9 mouse cellular contexts compared by ENCODE assay signal in the genomic region with DNA sequence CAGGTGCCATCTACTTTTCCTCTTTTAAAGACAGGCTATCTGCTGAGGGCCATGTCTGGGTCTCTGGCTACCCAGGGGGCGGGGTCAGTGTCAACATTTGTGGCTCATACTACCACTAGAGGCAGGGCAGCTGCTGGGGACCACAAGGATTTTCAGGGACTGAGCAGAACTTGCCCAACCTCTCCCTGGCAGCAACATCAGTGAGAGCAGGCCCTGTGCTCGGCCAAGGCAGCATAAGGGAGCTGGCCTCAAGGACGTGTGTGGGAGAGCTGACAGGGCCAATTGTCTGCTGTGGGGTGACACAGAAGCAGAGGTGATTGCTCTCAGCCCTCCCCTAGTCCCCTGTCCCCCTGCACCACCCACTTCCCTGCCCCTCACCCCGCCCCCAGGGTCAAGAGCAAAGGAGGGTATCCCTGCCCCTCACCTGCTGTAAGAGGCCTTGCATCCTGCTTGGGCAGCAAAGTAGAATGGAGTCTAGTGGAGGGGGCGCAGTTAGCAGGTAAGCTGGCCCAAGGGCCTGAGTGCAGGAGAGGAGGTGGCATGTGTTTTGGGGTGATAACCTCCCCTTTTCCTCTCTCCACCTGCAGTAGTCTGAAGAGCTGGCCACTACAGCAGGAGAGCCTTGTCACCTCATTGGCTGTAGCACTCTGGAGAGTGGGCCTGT. TPM values are rescaled to one million over a fixed set of nuclear protein-coding genes. Genes with fewer than 3 reads are reported as not detected.
DNase-seq lines count a peak whose midpoint lies in the region; ATAC-seq and TF ChIP-seq lines count a peak whose summit lies in the region.
"Had no signal": no experiment of that assay in that cellular context is flagged by ENCODE, and none has a peak within 500 bp of the region (broad histone marks: within the 10 kb centered on the region; RNA-seq: fewer than 3 reads in every experiment).

No protein-coding gene starts in this region.

- ATAC-seq in heart, embryonic 11.5 days (replicated peaks; ENCODE audit: insufficient number of reproducible peaks, low FRiP score, low TSS enrichment) = no peak
- ATAC-seq in intestine, embryonic 16.5 days = peak; percentile 70
- ATAC-seq in stomach, postnatal 0 days (ENCODE audit: low FRiP score, low TSS enrichment) = peak; percentile 69

- H3K4me2 ChIP-seq in heart, embryonic 11.5 days = no peak overlapping the region
- no peak overlapping the region for H3K4me2 ChIP-seq in intestine, embryonic 16.5 days (ENCODE audit: low read depth, low read length)
- H3K4me2 ChIP-seq in stomach, postnatal 0 days (replicated peaks; ENCODE audit: low read depth) = no peak overlapping the region
- H3K4me2 ChIP-seq: liver, embryonic 15.5 days had no signal

- DNase-seq in heart, adult 11 months = peak; percentile 94
- DNase-seq in ovary, adult 18-20 months (ENCODE audit: low spot score) = peak; percentile 35
- no peak for DNase-seq in ovary, postnatal 14 days (ENCODE audit: low spot score)
- DNase-seq in stomach, postnatal 0 days (ENCODE audit: low spot score) = peak; percentile 54
- no peak for DNase-seq in left cerebral cortex, postnatal 10 days (ENCODE audit: extremely low spot score in 1 of 2, low spot score in 2 of 2)
- DNase-seq in embryo, embryonic 10 days (ENCODE audit: low spot score) = no peak

- H3K27me3 ChIP-seq in heart, embryonic 11.5 days (ENCODE audit: control insufficient read depth, insufficient read depth, low read length) = no peaks in the 10 kb centered on the region
- H3K27me3 ChIP-seq in intestine, embryonic 16.5 days (replicated peaks; ENCODE audit: control insufficient read depth, insufficient read depth, low read length) = no peaks in the 10 kb centered on the region
- no peaks in the 10 kb centered on the region for H3K27me3 ChIP-seq in stomach, postnatal 0 days (ENCODE audit: control insufficient read depth, insufficient read depth, low read length)
- H3K27me3 ChIP-seq: liver, embryonic 15.5 days had no signal

- intact Hi-C loops in left cerebral cortex, postnatal 10 days (cut with DNase I) = no loop called here

- no peak for TF ChIP-seq EP300 in stomach, postnatal 0 days (optimal IDR thresholded peaks at IDR 0.05)

- H3K27ac ChIP-seq in heart, embryonic 11.5 days (ENCODE audit: low read depth, low read length) = no peak overlapping the region
- no peak overlapping the region for H3K27ac ChIP-seq in intestine, embryonic 16.5 days (ENCODE audit: low read length)
- H3K27ac ChIP-seq in stomach, postnatal 0 days (replicated peaks) = no peak overlapping the region
- H3K27ac ChIP-seq: liver, embryonic 15.5 days had no signal

- H3K4me3 ChIP-seq in heart, embryonic 11.5 days (ENCODE audit: low read depth, low read length) = no peak overlapping the region
- H3K4me3 ChIP-seq in intestine, embryonic 16.5 days (ENCODE audit: low read length) = no peak overlapping the region
- no peak overlapping the region for H3K4me3 ChIP-seq in stomach, postnatal 0 days (ENCODE audit: low read depth, low read length)
- H3K4me3 ChIP-seq: liver, embryonic 15.5 days had no signal

- no peaks in the 10 kb centered on the region for H3K36me3 ChIP-seq in heart, embryonic 11.5 days (ENCODE audit: control insufficient read depth, insufficient read depth, low read length)
- H3K36me3 ChIP-seq in intestine, embryonic 16.5 days (ENCODE audit: control insufficient read depth, insufficient read depth, low read length) = no peaks in the 10 kb centered on the region
- H3K36me3 ChIP-seq in stomach, postnatal 0 days (ENCODE audit: control insufficient read depth, insufficient read depth, low read length) = no peaks in the 10 kb centered on the region
- H3K36me3 ChIP-seq: liver, embryonic 15.5 days had no signal

- no peak overlapping the region for H3K9ac ChIP-seq in heart, embryonic 11.5 days (ENCODE audit: low read depth, low read length)
- no peak overlapping the region for H3K9ac ChIP-seq in intestine, embryonic 16.5 days (ENCODE audit: low read depth, low read length)
- H3K9ac ChIP-seq in stomach, postnatal 0 days (ENCODE audit: low read length) = no peak overlapping the region
- H3K9ac ChIP-seq: liver, embryonic 15.5 days had no signal

- TF ChIP-seq CTCF in stomach, postnatal 0 days (IDR thresholded peaks at IDR 0.05; ENCODE audit: low read depth) = peak; percentile 37

- WGBS in heart, embryonic 11.5 days (ENCODE audit: insufficient replicate concordance) = 59% methylated on average over 5 of the region's 5 CpGs
- WGBS in intestine, embryonic 16.5 days = 71% methylated on average over 5 of the region's 5 CpGs
- WGBS in stomach, postnatal 0 days = 63% methylated on average over 5 of the region's 5 CpGs

- H3K9me3 ChIP-seq in heart, embryonic 11.5 days (replicated peaks; ENCODE audit: control insufficient read depth, low read length) = no peaks in the 10 kb centered on the region
- no peaks in the 10 kb centered on the region for H3K9me3 ChIP-seq in intestine, embryonic 16.5 days (ENCODE audit: control insufficient read depth, low read length)
- H3K9me3 ChIP-seq in stomach, postnatal 0 days (ENCODE audit: control insufficient read depth, low read length) = no peaks in the 10 kb centered on the region
- H3K9me3 ChIP-seq: liver, embryonic 15.5 days had no signal

- no peaks in the 10 kb centered on the region for H3K4me1 ChIP-seq in heart, embryonic 11.5 days (ENCODE audit: control insufficient read depth, insufficient read depth, low read length)
- H3K4me1 ChIP-seq in intestine, embryonic 16.5 days (ENCODE audit: control insufficient read depth, insufficient read depth, low read length) = no peaks in the 10 kb centered on the region
- no peaks in the 10 kb centered on the region for H3K4me1 ChIP-seq in stomach, postnatal 0 days (replicated peaks; ENCODE audit: control insufficient read depth, insufficient read depth)
- H3K4me1 ChIP-seq: liver, embryonic 15.5 days had no signal

RNA-seq across cellular contexts. Expression of gene Slc35f5, which starts 51.7 kb away (rescaled TPM):
- 40.7 and 49.3 TPM in 2 replicates for polyA plus RNA-seq in heart, embryonic 11.5 days (2014; fragmentation: Nextera tagmentation; extraction: Ambion mirVana)
- 49.1 and 53.0 TPM in 2 replicates for polyA plus RNA-seq in intestine, embryonic 16.5 days (2015; fragmentation: Nextera tagmentation; extraction: Ambion mirVana)
- polyA plus RNA-seq in stomach, postnatal 0 days (2015; fragmentation: Nextera tagmentation; extraction: Ambion mirVana) = 64.7 and 66.4 TPM in 2 replicates
- total RNA-seq in left cerebral cortex, postnatal 10 days (2021) = 10 to 100 TPM; 30.3 to 32.4 TPM

Comparison
In these comparisons a context has a peak if more than half of its experiments do, and no peak if none do; other contexts are left out.
1. DNase-seq: peak in heart, adult 11 months (single experiment), ovary, adult 18-20 months (single experiment) and stomach, postnatal 0 days (single experiment); none in ovary, postnatal 14 days (single experiment), left cerebral cortex, postnatal 10 days (0 of 2) and embryo, embryonic 10 days (single experiment).